Mouse (Mus musculus): ENCODE measurements around the gene Gtf2ird2. TPM values are rescaled to one million over a fixed set of nuclear protein-coding genes. Genes with fewer than 3 reads are reported as not detected.

The Gtf2ird2 gene
- polyA plus RNA-seq, 1 experiment, result 3.5 TPM

DNA sequence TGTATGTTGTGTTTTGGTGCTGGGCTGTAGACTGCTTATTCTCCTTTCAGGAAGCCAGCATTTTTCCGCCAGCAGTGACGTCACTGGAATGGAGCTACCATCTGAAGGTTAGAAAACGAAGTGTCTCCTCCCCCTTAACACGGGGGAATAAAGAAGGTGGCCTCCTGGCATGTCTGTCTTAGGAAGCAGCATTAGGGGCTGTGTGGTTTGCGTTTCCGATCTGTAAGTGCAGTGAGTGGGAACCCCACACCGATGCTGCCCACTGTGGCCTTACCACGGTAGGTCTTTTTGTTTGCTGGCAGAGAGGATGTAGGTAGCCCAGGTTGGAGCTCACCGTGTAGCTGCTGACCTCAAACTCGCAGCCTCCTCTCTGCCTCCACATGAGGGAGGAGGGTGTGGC lies 22.9 kb downstream of the Gtf2ird2 start:
- no peaks in the 10 kb centered on the region for H3K36me3 ChIP-seq (ENCODE audit: control insufficient read depth, insufficient read depth, low read length)
- H3K27me3 ChIP-seq (ENCODE audit: control insufficient read depth, insufficient read depth, low read length), result no peaks in the 10 kb centered on the region
- TF ChIP-seq POLR2A (IDR thresholded peaks at IDR 0.05; ENCODE audit: low read depth, low read length) (no peak), CTCF (IDR thresholded peaks at IDR 0.05; ENCODE audit: extremely low read depth, insufficient read length, insufficient replicate concordance, low read depth, low read length) (no peak)
- no peak overlapping the region for H3K27ac ChIP-seq (ENCODE audit: insufficient read depth, low read depth, low read length)
- H3K4me1 ChIP-seq (ENCODE audit: control insufficient read depth, insufficient read depth, insufficient read length, low read length), result no peaks in the 10 kb centered on the region
- no peak overlapping the region for H3K4me3 ChIP-seq (ENCODE audit: low read depth, low read length)
- WGBS, result 79% methylated on average over 10 of the region's 10 CpGs

DNA sequence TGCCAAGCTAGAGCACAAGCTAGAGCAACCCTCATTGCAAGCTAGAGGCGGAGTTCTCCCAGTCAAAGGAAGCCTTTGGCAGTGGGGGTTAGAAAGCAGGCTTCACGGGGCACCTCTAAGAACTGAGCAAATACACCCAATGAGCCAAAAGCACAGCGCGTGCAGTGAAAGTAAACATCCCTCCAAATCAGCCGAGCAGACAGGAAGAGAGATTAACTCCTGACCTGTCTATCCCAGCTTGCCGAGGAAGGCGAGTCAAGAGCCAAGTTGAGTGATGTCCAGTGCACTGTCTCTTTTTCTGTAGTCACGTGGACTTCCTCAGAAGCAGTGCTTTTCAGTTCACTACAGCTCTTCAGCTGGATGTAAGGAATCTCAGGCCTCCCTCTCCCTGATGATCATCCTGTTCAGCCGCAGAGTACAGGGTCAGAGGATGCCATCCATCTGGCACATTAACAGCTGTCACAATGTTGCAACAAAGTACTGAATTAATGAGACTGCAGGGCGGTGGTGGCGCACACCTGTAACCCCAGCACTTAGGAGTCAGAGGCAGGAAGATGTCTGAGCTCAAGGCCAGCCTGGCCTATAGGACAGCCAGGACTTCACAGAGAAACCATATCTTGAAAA lies 26.2 kb downstream of the Gtf2ird2 start:
- Histone ChIP-seq H3K4me1 (ENCODE audit: control insufficient read depth, insufficient read depth, insufficient read length, low read length) (0 out of 2 replicates have a peak, but pooled peaks cover 3% of the 10 kb centered on the region), H3K27me3 (ENCODE audit: control insufficient read depth, insufficient read depth, low read length) (no peaks in the 10 kb centered on the region), H3K27ac (ENCODE audit: insufficient read depth, low read depth, low read length) (no peak overlapping the region), H3K36me3 (ENCODE audit: control insufficient read depth, insufficient read depth, low read length) (no peaks in the 10 kb centered on the region), H3K4me3 (ENCODE audit: low read depth, low read length) (no peak overlapping the region)
- WGBS, result 39% methylated on average over 11 of the region's 11 CpGs
- TF ChIP-seq POLR2A (IDR thresholded peaks at IDR 0.05; ENCODE audit: low read depth, low read length) (no peak), CTCF (IDR thresholded peaks at IDR 0.05; ENCODE audit: extremely low read depth, insufficient read length, insufficient replicate concordance, low read depth, low read length) (0 out of 2 replicates have a peak, but pooled peaks have one; percentile 2)

DNA sequence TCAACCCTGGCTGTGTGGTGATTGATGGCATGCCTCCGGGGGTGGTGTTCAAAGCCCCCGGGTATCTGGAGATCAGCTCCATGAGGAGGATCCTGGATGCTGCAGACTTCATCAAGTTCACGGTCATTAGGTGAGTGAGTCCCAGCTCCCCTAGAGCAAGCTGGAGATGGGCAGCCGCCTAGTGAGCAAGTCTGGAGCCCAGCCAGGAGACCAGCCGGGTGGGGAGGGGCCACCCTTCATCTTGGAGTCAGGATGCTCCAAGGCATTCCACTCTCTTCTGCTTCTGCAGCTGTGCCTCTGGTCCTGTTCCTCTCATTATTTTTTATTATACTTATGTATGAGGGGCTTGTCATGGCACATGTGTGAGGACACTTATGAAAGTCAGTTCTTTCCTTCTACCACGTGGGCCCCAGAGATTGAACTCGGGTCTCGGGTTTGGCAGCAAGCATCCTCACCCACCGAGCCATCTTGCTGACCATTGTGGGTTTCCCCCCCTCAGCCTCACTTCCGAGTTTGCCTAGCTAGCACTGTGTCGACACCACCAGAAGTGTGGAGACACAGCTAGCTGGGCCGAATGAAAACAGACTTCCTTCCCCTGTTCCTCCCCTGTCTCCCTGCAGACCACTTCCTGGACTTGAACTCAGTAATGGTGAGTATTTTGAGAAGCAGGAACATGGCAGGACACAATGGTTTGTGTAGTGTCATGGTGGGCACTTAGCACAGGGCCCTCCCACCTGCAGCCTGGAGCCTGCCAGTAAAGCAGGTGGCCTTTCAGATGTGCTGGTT lies 30.4 kb downstream of the Gtf2ird2 start:
- TF ChIP-seq CTCF (IDR thresholded peaks at IDR 0.05; ENCODE audit: extremely low read depth, insufficient read length, insufficient replicate concordance, low read depth, low read length), result no peak
- no peak for TF ChIP-seq POLR2A (IDR thresholded peaks at IDR 0.05; ENCODE audit: low read depth, low read length)
- H3K4me3 ChIP-seq (ENCODE audit: low read depth, low read length), result no peak overlapping the region
- H3K4me1 ChIP-seq (ENCODE audit: control insufficient read depth, insufficient read depth, insufficient read length, low read length), result 0 out of 2 replicates have a peak, but pooled peaks cover 3% of the 10 kb centered on the region
- no peaks in the 10 kb centered on the region for H3K36me3 ChIP-seq (ENCODE audit: control insufficient read depth, insufficient read depth, low read length)
- 62% methylated on average over 12 of the region's 12 CpGs for WGBS
- H3K27ac ChIP-seq (ENCODE audit: insufficient read depth, low read depth, low read length), result no peak overlapping the region
- no peaks in the 10 kb centered on the region for H3K27me3 ChIP-seq (ENCODE audit: control insufficient read depth, insufficient read depth, low read length)

DNA sequence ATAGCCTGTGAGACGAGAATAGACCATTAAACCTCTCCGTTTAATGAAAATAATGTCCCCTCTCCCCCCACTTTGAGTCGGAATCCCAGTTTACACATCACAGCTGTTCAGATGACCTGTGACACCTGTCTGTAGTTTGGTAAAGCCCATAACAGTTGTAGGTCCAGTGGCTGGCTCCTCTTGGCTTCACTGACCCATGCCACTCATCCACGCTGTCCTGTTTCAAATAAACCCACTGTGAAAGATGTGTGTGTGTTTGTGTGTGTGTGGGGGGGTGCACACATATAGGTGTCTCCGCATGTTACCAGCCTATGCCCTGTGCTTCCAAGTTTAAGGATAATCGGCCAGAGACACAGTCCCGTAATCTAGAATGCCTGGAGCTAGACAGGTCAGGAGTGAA lies 34.1 kb downstream of the Gtf2ird2 start:
- TF ChIP-seq POLR2A (IDR thresholded peaks at IDR 0.05; ENCODE audit: low read depth, low read length), result no peak
- no peak for TF ChIP-seq CTCF (IDR thresholded peaks at IDR 0.05; ENCODE audit: extremely low read depth, insufficient read length, insufficient replicate concordance, low read depth, low read length)
- WGBS, result 89% methylated on average over 7 of the region's 7 CpGs
- Histone ChIP-seq H3K36me3 (ENCODE audit: control insufficient read depth, insufficient read depth, low read length) (no peaks in the 10 kb centered on the region), H3K27me3 (ENCODE audit: control insufficient read depth, insufficient read depth, low read length) (0 out of 2 replicates have a peak, but pooled peaks cover 4% of the 10 kb centered on the region), H3K4me3 (ENCODE audit: low read depth, low read length) (no peak overlapping the region), H3K27ac (ENCODE audit: insufficient read depth, low read depth, low read length) (no peak overlapping the region), H3K4me1 (ENCODE audit: control insufficient read depth, insufficient read depth, insufficient read length, low read length) (peaks cover 3% of the 10 kb centered on the region; the same call in 1 of the 2 replicates)

DNA sequence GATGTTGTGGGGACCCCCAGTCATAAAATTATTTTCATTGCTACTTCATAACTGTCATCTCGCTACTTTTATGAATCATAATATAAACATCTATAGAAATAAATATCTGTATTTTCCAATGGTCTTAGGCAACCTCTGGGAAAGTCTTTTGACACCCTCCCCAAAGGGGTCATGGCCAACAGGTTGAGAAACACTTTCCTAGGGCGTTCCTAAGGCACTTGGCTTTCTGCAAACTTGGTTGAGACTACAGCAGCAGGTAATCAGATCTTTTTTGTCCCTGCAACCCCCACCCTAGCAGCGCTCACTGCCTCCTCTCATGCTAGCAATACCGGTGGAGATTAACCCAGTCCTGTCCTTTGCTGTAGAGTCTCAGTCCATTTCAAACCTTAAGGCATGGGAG lies 37.5 kb downstream of the Gtf2ird2 start:
- no peak for TF ChIP-seq POLR2A (IDR thresholded peaks at IDR 0.05; ENCODE audit: low read depth, low read length)
- no peak for TF ChIP-seq CTCF (IDR thresholded peaks at IDR 0.05; ENCODE audit: extremely low read depth, insufficient read length, insufficient replicate concordance, low read depth, low read length)
- H3K27ac ChIP-seq (ENCODE audit: insufficient read depth, low read depth, low read length), result no peak overlapping the region
- no peak overlapping the region for H3K4me3 ChIP-seq (ENCODE audit: low read depth, low read length)
- H3K36me3 ChIP-seq (ENCODE audit: control insufficient read depth, insufficient read depth, low read length), result no peaks in the 10 kb centered on the region
- no peaks in the 10 kb centered on the region; the same call in 1 of the 2 replicates for H3K4me1 ChIP-seq (ENCODE audit: control insufficient read depth, insufficient read depth, insufficient read length, low read length)
- 48% methylated on average over 4 of the region's 4 CpGs for WGBS
- 0 out of 2 replicates have a peak, but pooled peaks cover 4% of the 10 kb centered on the region for H3K27me3 ChIP-seq (ENCODE audit: control insufficient read depth, insufficient read depth, low read length)

DNA sequence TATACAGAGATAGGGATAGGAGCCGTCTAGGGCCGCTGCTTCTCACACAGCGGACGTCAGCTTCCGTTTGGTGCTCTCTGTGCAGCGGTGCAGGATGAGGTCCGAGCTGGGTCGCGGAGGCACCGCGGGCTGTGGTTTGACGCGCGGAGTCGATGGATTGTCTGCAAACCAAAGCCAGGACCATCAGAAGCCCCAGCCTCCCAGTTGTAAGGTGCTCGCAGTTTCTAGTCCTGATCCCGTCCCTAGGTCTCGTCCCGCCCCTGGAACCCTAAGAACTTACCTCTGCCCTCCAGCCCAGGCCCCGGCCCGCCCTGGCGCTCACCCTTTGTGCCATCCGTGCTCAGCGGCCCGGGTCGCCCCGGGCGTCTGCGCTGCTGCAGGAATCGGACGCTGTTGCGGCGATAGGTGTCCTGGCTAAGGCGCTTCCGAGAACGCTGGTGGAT lies 37.9 kb downstream of the Gtf2ird2 start:
- TF ChIP-seq CTCF (IDR thresholded peaks at IDR 0.05; ENCODE audit: extremely low read depth, insufficient read length, insufficient replicate concordance, low read depth, low read length) (no peak), POLR2A (IDR thresholded peaks at IDR 0.05; ENCODE audit: low read depth, low read length) (no peak)
- 9% methylated on average over 36 of the region's 36 CpGs for WGBS
- Histone ChIP-seq H3K4me1 (ENCODE audit: control insufficient read depth, insufficient read depth, insufficient read length, low read length) (no peaks in the 10 kb centered on the region; the same call in 1 of the 2 replicates), H3K27me3 (ENCODE audit: control insufficient read depth, insufficient read depth, low read length) (0 out of 2 replicates have a peak, but pooled peaks cover 4% of the 10 kb centered on the region), H3K36me3 (ENCODE audit: control insufficient read depth, insufficient read depth, low read length) (no peaks in the 10 kb centered on the region), H3K27ac (ENCODE audit: insufficient read depth, low read depth, low read length) (no peak overlapping the region), H3K4me3 (ENCODE audit: low read depth, low read length) (0 out of 2 replicates have a peak overlapping the region, but pooled peaks have one; percentile 5)
